Comparison of ENCODE assay signal across 25 mouse cellular contexts in genomic region chrX:8288621-8289020, GRCm38 (mm10). TPM values are rescaled to one million over a fixed set of nuclear protein-coding genes. Genes with fewer than 3 reads are reported as not detected.
DNase-seq lines count a peak whose midpoint lies in the region; ATAC-seq and TF ChIP-seq lines count a peak whose summit lies in the region.
"Had no signal": no experiment of that assay in that cellular context is flagged by ENCODE, and none has a peak within 500 bp of the region (broad histone marks: within the 10 kb centered on the region; RNA-seq: fewer than 3 reads in every experiment).

No protein-coding gene starts in this region.

- no peak for ATAC-seq in midbrain, embryonic 15.5 days (replicated peaks)
- ATAC-seq: activated CD4-positive, CD25-positive, alpha-beta regulatory T cell, adult 4 months; forebrain, embryonic 13.5 days; forebrain, embryonic 15.5 days; forebrain, postnatal 0 days had no signal

- no peak for TF ChIP-seq EP300 in heart, adult 2 months (IDR thresholded peaks at IDR 0.05; ENCODE audit: insufficient read depth, low read depth, low read length)

- H3K4me2 ChIP-seq in midbrain, embryonic 15.5 days = no peak overlapping the region
- H3K4me2 ChIP-seq: embryonic facial prominence, embryonic 12.5 days; forebrain, embryonic 13.5 days; forebrain, embryonic 15.5 days had no signal

- H3K4me1 ChIP-seq in ES-E14 (ENCODE audit: control insufficient read depth in 2 of 2, insufficient read depth in 2 of 2, low read length in 2 of 2, poor library complexity in 1 of 2) = no peaks in the 10 kb centered on the region
- H3K4me1 ChIP-seq in midbrain, embryonic 15.5 days = no peaks in the 10 kb centered on the region
- no peaks in the 10 kb centered on the region for H3K4me1 ChIP-seq in heart, adult 2 months (ENCODE audit: control insufficient read depth, insufficient read depth, low read length)
- H3K4me1 ChIP-seq: embryonic facial prominence, embryonic 10.5 days; embryonic facial prominence, embryonic 12.5 days; forebrain, embryonic 13.5 days; forebrain, embryonic 15.5 days had no signal

- H3K79me2 ChIP-seq in heart, adult 2 months (replicated peaks; ENCODE audit: control insufficient read depth, insufficient read depth, low read length) = no peaks in the 10 kb centered on the region

- no peak overlapping the region for H3K9ac ChIP-seq in ES-E14 (ENCODE audit: insufficient read depth, low read depth, low read length, poor library complexity, severe bottlenecking)
- H3K9ac ChIP-seq in midbrain, embryonic 15.5 days = no peak overlapping the region
- no peak overlapping the region for H3K9ac ChIP-seq in heart, adult 2 months (ENCODE audit: low read depth, low read length)
- H3K9ac ChIP-seq: embryonic facial prominence, embryonic 12.5 days; forebrain, embryonic 13.5 days; forebrain, embryonic 15.5 days; forebrain, postnatal 0 days had no signal

- no peak overlapping the region for H3K4me3 ChIP-seq in ES-E14 (ENCODE audit: insufficient read depth in 1 of 2, low read depth in 1 of 2, low read length in 2 of 2, poor library complexity in 1 of 2, severe bottlenecking in 1 of 2)
- no peak overlapping the region for H3K4me3 ChIP-seq in midbrain, embryonic 15.5 days
- H3K4me3 ChIP-seq in heart, adult 2 months = no peak overlapping the region
- H3K4me3 ChIP-seq: embryonic facial prominence, embryonic 10.5 days; embryonic facial prominence, embryonic 12.5 days; forebrain, embryonic 13.5 days; forebrain, embryonic 15.5 days had no signal

- no peak for TF ChIP-seq POLR2A in heart, adult 2 months (IDR thresholded peaks at IDR 0.05; ENCODE audit: insufficient read depth, low read depth, low read length)

- H3K27me3 ChIP-seq in midbrain, embryonic 15.5 days (replicated peaks) = no peaks in the 10 kb centered on the region
- no peaks in the 10 kb centered on the region for H3K27me3 ChIP-seq in heart, adult 2 months (ENCODE audit: control insufficient read depth, insufficient read depth, low read length)
- H3K27me3 ChIP-seq: embryonic facial prominence, embryonic 12.5 days; forebrain, embryonic 13.5 days; forebrain, embryonic 15.5 days had no signal

- DNase-seq in ES-E14 (ENCODE audit: low read depth, low spot score) (peak; percentile 8), WW6 (ENCODE audit: low read depth, low spot score) (peak; percentile 3)
- DNase-seq in urinary bladder, postnatal 4 days (ENCODE audit: low spot score in 2 of 2) = no peak
- DNase-seq in heart, adult 2 months = no peak
- DNase-seq: adrenal gland, adult 8-10 months; adrenal gland, postnatal 14 days; adrenal gland, postnatal 36 days; cerebellum, adult 11-12 months; cerebellum, adult 2 months; cerebellum, adult 9-10 months; cerebellum, postnatal 10 days; cerebellum, postnatal 25 days; forebrain, postnatal 0 days had no signal

- WGBS in midbrain, embryonic 15.5 days = 76% methylated on average over 5 of the region's 5 CpGs
- 66% methylated on average over 5 of the region's 5 CpGs for WGBS in heart, adult 2 months

- no peak overlapping the region for H3K27ac ChIP-seq in ES-E14 (ENCODE audit: insufficient read depth, low read depth, low read length, poor library complexity, severe bottlenecking)
- H3K27ac ChIP-seq in midbrain, embryonic 15.5 days = no peak overlapping the region
- H3K27ac ChIP-seq in heart, adult 2 months = no peak overlapping the region
- H3K27ac ChIP-seq: embryonic facial prominence, embryonic 10.5 days; embryonic facial prominence, embryonic 12.5 days; forebrain, embryonic 13.5 days; forebrain, embryonic 15.5 days had no signal

- in situ Hi-C loops in ES-E14 (cut with MboI; ENCODE audit: low sequenced_read_pairs in 2 of 2, unreplicated experiment in 2 of 2) = no loop called here

- TF ChIP-seq CTCF in heart, adult 2 months (IDR thresholded peaks at IDR 0.05) = no peak

- no peaks in the 10 kb centered on the region for H3K36me3 ChIP-seq in ES-E14 (ENCODE audit: control insufficient read depth, insufficient read depth, low read length, poor library complexity, severe bottlenecking)
- no peaks in the 10 kb centered on the region for H3K36me3 ChIP-seq in midbrain, embryonic 15.5 days (replicated peaks)
- H3K36me3 ChIP-seq in heart, adult 2 months (ENCODE audit: control insufficient read depth, insufficient read depth, low read length) = no peaks in the 10 kb centered on the region
- H3K36me3 ChIP-seq: embryonic facial prominence, embryonic 10.5 days; embryonic facial prominence, embryonic 12.5 days; forebrain, embryonic 15.5 days had no signal

- no peaks in the 10 kb centered on the region for H3K9me3 ChIP-seq in ES-E14 (ENCODE audit: control insufficient read depth, insufficient read depth, low read depth, low read length)
- H3K9me3 ChIP-seq in midbrain, embryonic 15.5 days = no peaks in the 10 kb centered on the region
- H3K9me3 ChIP-seq: embryonic facial prominence, embryonic 10.5 days; embryonic facial prominence, embryonic 12.5 days; forebrain, embryonic 13.5 days; forebrain, embryonic 15.5 days had no signal

- intact Hi-C loops in heart, adult 2 months (cut with DNase I) = no loop called here

TF ChIP-seq in ES-E14, 5 proteins besides CTCF, POLR2A, EP300 and RAD21:
- TF ChIP-seq ZC3H11A (IDR thresholded peaks at IDR 0.05; ENCODE audit: borderline replicate concordance, low read depth, low read length) = no peak
- TF ChIP-seq CHD2 (IDR thresholded peaks at IDR 0.05; ENCODE audit: low read depth, low read length) = no peak
- TF ChIP-seq MAFK (IDR thresholded peaks at IDR 0.05; ENCODE audit: insufficient read depth, low read depth, low read length) = no peak
- TF ChIP-seq HCFC1 (IDR thresholded peaks at IDR 0.05; ENCODE audit: borderline replicate concordance, insufficient read depth, low read length) = no peak
- TF ChIP-seq ZNF384 (IDR thresholded peaks at IDR 0.05; ENCODE audit: low read depth, low read length) = no peak

RNA-seq across cellular contexts. Expression of gene Slc38a5, which starts 17.7 kb away (rescaled TPM):
- total RNA-seq in ES-E14 (2012; rRNA removed) = 3.6 and 7.2 TPM in 2 replicates
- 47.5 and 48.4 TPM in 2 replicates for polyA plus RNA-seq in midbrain, embryonic 15.5 days (2015; fragmentation: Nextera tagmentation; extraction: Ambion mirVana)
- total RNA-seq in heart, adult 2 months (2021) = 1 to 10 TPM in 1 of 2 experiments, under 1 TPM in 1; 0.29 to 1.4 TPM
- polyA plus RNA-seq in heart, adult 2 months (2012; rRNA removed) = 0.70 and 1.9 TPM in 2 replicates
- total RNA-seq: adrenal gland, adult 8-10 months; adrenal gland, postnatal 36 days had no signal
- polyA plus RNA-seq: C2C12 had no signal

RNA-seq across cellular contexts. Expression of gene Ftsj1, which starts 36.4 kb away (rescaled TPM):
- total RNA-seq in ES-E14 (2012; rRNA removed) = 19.3 and 20.9 TPM in 2 replicates
- 51.3 and 51.7 TPM in 2 replicates for polyA plus RNA-seq in midbrain, embryonic 15.5 days (2015; fragmentation: Nextera tagmentation; extraction: Ambion mirVana)
- total RNA-seq in heart, adult 2 months (2021) = 10 to 100 TPM in 1 of 2 experiments, 1 to 10 TPM in 1; 9.6 to 11.8 TPM
- 20.0 and 24.0 TPM in 2 replicates for polyA plus RNA-seq in heart, adult 2 months (2012; rRNA removed)

RNA-seq across cellular contexts. Expression of gene Ssxb10, which starts 38.6 kb away (rescaled TPM):
- not detected in 2 replicates for total RNA-seq in ES-E14 (2012; rRNA removed)
- not detected in 2 replicates for polyA plus RNA-seq in midbrain, embryonic 15.5 days (2015; fragmentation: Nextera tagmentation; extraction: Ambion mirVana)
- total RNA-seq in heart, adult 2 months (2021) = not detected
- polyA plus RNA-seq in heart, adult 2 months (2012; rRNA removed) = not detected in 2 replicates
- total RNA-seq: adrenal gland, adult 18-20 months; adrenal gland, adult 8-10 months; adrenal gland, postnatal 14 days; adrenal gland, postnatal 36 days; forebrain, postnatal 0 days; MEL had no signal
- polyA plus RNA-seq: activated CD4-positive, CD25-positive, alpha-beta regulatory T cell, adult 4 months; C2C12; cerebellum, adult 2 months; cortical plate, adult 2 months; embryonic facial prominence, embryonic 10.5 days; embryonic facial prominence, embryonic 12.5 days; embryonic facial prominence, embryonic 14.5 days; forebrain, embryonic 11.5 days; forebrain, embryonic 13.5 days; forebrain, embryonic 15.5 days; forebrain, postnatal 0 days had no signal

Comparison
In these comparisons a context has a peak if more than half of its experiments do, and no peak if none do; other contexts are left out.
1. DNase-seq: peak in ES-E14 (single experiment) and WW6 (single experiment); none in urinary bladder, postnatal 4 days (0 of 2) and heart, adult 2 months (0 of 2).